Mouse (Mus musculus) layer of hippocampus, postnatal 25 days (tissue): Measurements from ENCODE around the gene Per3. TPM values are rescaled to one million over a fixed set of nuclear protein-coding genes. Genes with fewer than 3 reads are reported as not detected.
A peak's percentile ranks its signal among the peaks of the same experiment; 100 is the strongest.
"Not testable (repeated sequence)": the region's sequence is repeated elsewhere in the genome, so short reads cannot be mapped to it uniquely, and the experiment has no call there.

Experiments
- DNase-seq, 2 experiments: peaks; one replicate each; pipeline ENCODE4 v3.0.0; 2022; ENCODE audit warnings: mixed read lengths in 2 of 2, low spot score in 1 of 2; ENCODE audit errors: extremely low spot score in 1 of 2
- total RNA-seq, 2 experiments: library from RNA; stranded (reverse); gene quantifications; 2 replicates each; pipeline ENCODE4 v1.2.3; 2021

Gene Per3
- total RNA-seq, 2 experiments from 2014 or later, result 26.7 to 26.8 TPM

DNA sequence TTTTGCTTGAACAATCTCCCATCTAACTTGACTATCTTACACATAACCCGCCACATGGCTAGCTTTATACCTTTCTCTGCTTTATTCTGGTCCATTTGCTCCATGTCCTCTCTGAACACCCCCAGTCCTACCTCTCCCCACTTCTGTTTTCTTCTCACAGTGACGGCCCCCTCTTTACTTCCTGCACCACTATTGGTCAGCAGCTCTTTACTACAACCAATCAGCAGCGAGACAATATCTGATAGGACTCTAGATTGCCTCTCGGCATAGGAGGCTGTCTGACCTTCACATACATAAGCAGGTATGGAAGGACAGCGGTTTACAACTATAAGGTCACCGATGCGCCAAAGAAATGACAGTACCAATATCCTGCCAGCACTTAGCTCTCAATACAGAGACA, 7.9 kb downstream of the Per3 start:
- DNase-seq, result no peak

DNA sequence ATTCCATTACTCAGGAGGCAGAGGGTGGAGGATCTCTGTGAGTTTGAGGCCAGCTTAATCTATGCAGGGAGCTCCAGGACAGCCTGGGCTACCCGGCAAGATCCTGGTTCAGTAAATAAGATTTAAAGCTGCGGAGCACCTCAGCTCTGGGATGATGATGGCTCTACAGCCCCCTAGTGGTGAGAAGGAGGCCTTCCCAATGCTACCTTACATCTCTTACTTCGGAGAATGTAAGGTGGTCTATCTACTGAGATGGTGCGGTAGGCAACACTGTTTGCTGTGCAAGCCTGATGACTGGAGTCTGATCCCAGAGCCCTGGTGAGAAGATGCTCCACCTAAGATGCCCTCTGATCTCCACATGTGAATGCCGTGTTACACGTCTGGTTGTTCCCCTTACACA, 17.5 kb downstream of the Per3 start:
- no peak for DNase-seq

DNA sequence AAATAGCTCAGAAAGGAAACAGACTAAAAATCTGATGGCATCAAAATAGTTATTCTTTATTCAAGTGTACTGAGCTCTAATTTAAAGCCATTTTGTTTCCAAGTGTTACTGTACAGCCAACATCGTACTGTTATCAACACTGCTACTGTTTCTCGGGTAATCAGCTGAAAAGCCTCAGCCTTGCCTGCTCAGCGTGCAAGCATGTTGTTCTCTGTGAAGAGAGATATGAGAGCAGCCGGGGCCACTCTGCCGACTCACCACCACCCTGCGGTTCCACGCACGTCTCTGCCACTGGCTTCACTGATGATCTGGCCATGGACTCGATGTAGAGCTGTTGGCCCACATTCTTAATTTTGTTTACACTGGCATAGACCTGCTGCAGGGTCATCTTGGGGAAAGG, 20.3 kb downstream of the Per3 start:
- no peak for DNase-seq

DNA sequence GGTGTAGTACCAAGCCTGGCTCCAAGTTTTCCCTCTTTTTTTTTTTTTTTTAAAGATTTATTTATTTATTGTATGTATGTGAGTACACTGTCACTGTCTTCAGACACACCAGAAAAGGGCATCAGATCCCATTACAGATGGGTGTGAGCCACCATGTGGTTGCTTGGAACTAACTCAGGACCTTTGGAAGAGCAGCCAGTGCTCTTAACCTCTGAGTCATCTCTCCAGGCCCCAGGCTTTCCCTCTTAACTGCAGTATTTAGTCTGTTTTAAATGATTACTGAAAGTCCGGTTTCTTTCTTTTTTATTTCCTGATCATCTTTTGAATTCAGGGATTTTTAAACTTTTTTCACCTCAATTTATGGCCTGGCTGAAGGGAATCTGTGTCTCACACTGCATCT, 27.1 kb downstream of the Per3 start:
- not testable (repeated sequence) for DNase-seq

DNA sequence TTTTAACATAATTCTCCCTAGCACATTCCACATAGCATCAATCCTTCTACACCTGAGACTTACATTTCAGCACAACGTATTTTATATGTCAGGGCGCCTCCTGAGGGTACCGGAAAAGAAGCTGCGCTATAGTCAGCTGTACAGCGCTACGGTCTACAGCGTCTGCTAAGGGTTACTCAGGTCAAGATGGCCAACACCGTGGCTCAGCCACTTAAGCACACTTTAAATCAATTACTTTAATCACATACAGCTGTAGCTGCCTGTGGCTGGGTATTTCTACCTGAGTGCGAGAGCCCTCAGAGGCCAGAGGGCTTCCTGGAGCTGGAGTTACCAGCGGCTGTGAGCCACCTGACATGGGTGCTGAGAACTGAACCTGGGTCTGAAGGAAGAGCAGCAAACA, 28.5 kb downstream of the Per3 start:
- no peak for DNase-seq

DNA sequence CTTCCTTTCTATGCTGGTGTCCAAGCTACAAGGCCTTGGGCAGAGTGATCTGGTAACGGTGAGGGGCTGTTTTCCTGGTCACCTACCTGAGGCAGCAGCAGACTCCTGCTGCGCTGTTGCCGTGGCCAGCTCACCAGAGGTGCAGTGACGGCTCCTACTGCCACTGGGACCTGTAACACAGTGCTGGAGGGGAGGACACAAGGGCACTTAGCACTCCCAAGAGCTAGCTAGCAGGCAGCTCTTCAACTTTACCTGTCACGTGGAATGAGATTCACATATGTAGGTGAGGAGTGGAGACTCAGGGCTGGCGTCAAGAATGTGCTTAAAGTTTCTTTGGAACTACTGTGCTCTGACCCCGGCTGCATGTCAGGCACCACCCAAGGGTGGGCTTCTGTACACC, 34.1 kb downstream of the Per3 start:
- no peak for DNase-seq

DNA sequence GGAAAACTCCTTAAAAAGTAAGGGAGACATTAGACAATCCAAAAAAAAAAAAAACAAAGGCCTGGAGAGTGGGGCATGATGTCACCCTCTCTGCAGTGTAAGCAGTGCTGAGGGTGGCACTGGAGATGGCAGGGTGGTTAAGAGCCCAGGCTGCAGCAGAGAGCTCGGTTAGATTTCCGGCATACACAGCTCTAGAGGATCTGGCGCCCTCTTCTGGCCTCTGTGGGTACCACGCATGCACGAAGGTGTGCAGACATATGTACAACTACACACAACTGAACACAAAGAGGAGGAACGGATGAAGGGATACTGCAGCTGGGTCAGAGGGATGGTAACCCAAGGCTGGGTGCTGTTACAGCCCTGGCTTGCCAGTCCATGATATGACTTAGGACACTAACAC, 37.5 kb downstream of the Per3 start:
- peak; percentile 21 to 65 for DNase-seq

DNA sequence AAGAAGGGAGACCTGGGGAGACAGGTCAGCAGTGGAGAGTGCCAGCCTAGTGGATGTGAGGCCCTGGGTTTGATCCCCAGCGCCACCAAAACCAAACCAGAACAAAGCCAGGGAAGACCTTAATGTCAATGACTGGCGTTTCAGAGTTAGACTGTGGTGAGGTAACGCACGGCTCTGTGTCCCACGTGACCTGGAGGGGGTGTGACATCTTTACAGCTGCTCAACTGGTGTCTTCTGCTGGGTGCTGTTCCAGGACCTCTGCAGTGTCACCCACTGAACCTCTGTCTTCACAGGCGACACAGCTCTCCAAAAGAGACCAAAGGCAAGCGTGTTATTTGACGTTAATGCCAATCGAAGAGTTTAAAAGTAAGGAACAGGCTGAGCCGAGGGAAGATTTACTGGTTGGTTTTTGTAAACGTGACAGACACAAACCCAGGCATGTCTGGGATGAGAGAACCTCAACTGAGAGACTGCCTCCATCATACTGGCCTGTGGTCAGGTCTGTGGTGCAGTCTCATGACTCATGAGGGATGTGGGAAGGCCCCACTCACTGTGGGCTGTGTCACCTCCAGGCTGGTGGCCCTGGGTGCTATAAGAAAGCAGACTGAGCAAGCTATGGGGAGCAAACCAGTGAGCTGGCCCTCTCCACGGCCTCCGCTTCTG, 38.7 kb downstream of the Per3 start:
- DNase-seq, result no peak

DNA sequence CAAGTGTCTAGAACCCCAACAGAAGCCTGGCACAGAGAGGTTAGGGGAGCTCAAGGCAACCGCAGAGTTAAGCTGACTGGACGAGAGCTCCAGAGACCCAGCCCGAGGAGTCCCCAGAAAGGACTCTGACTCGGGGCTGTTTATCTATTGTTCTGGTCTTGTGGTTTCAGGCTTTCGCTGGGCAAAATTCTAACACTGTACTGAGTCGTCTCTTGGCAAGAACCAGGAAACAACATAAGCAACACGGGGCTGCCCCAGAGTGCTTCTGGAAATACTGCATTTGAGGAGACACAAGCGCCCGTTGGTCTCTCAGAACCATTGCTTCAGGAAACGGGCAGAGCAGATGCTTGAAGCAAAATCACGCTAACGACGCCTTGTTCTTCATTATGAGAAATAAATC, 43.1 kb downstream of the Per3 start:
- DNase-seq, result no peak

DNA sequence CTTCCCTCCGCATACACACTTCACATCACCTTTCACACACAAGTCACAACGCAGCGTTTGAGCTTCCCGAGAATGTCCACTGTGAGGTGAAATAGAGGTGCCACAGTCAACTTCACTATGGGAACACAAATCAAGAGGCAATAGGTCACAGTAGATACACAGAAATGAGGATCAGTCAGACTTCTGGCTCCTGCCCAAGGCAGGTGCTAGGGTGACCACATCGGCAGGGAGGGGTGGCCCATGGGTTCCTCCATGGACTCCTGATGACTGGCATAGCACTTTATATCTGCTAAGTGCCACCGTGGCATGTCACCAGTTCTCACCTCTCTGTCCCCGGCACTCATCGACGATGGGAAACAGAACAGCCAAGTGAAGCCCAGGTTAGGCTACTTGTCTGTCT, 45.8 kb downstream of the Per3 start:
- no peak for DNase-seq

DNA sequence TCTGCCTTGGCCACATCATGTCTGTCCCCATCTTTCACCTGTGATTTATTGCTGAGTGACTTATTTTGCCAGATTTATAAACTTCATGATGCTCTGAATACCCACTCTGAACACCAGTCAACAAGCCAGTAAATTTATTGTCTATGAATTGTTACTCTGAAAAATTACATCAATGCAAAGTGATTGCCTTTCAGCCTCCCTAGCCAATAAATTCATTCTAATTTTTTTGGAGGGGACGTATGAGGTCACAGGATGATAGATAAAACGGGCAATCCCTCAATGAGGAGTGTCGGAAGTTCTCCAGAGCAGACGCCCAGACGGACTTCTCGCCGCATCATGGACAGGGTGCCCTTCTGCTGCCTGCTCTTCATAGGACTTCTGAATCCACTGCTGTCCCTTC, 47.7 kb downstream of the Per3 start, which contains the start of gene Uts2:
Uts2 (plus strand) TSS at position 301 of the 400 bp plus-strand sequence.
- no peak for DNase-seq

DNA sequence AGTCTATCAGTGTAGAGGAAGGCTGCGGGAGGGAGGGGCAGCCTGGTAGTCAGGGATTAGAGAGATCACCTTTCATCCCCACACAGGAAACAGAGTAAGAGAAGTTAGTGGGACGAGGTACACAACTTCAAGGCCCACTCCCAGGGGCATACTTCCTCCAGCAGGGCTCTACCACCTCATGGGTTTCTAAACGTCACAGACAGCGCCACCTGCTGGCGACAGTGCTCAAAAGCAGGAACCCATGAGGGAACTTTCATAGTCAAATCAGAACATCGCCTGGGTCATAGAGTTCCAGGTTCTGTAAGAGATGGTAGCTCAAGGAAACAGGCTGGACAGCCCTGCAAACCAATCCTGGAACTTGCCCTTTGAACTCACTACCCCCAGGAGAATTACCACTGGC, 54.3 kb downstream of the Per3 start:
- peak in 1 of 2 experiments; percentile 34 for DNase-seq

DNA sequence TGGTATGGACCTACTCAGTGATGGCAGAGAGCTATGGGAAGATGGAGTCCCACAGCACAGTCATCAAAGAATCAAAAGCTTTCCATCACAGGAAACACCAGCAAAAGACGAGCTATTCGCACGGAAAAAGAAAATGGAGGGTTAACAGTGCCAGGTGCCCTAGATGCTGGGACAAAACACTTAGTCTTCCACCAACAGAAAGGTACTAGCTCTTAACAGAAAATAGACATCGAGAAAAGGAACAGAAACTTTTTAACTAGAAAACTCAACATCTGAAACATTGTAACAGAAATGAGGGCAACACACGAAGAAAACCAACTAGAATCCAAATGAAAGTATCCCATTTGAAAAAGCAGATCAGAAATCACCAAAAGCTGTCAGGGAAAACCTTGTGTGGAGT, 64.3 kb downstream of the Per3 start:
- no peak for DNase-seq

DNA sequence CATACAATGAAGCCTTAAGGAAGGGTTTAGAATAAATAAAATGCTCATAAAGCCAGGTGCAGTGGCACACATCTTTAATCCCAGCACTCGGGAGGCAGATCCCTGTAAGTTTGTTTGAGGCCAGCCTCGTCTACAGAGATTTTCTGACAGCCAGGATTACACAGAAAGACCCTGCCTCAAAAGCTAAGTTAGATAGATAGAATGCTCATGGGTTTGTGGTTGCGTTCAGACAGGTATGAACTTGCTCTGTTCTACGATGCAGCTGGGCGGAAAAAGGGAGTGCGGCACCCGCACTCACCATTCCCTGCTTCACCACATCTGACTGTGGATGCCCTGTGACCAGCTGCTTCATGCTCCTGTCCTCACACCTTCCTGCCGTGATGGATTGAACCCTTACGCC, 65.0 kb downstream of the Per3 start:
- DNase-seq, result no peak

DNA sequence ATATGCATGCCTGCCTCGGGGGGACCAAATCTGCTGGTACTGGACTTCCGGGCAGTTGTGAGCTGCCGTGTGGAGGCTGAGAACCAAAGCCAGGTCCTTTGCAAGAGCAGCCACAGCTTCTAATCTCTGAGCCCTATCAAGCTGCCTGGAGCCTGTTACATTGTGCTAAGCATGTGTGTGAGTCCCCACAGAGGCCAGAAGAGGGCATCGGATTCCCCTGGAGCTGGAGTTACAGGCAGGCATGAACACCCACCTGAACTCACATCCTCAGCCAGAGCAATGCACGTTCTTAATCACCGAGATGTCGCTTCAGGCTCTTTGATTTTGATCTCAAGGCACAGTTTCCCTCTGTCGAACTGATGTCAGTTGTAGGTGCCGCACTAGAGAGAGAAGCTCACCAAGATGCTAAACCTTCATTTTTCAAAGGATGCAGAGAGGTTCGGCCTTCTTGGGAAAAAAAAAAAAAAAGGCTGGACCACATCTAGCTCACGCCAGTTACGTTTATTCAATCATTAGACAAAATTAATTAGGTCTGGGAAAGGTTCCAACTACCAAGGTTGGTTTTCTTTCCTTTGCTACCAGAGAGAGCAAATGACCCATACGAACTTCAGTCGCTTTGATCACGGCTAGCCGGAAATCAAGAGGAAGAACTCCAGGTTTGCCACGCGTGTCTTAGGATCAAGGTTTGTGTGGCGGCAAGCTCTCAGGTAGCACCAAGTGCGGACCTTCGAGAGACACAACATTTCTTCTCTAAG, 66.1 kb downstream of the Per3 start:
- DNase-seq, result no peak

DNA sequence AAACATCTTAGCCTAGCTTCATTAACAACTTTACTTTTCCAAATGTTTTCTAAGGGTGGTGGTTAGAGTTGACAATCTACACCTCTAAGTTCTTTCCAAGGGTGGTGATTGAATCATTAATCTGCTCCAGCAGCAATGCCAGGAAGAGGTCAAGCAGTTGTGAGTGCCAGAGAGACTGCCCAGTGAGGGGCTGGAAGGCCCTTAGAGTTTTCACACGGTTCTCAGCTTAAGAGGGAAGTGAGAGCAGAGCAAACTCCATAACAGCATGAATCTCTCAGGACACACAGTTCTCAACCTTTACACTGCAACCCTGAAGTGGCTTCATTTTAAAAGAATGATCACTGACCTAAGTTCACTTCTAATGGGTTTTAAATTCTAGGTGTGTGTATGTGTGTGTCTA, 69.3 kb downstream of the Per3 start:
- no peak for DNase-seq

DNA sequence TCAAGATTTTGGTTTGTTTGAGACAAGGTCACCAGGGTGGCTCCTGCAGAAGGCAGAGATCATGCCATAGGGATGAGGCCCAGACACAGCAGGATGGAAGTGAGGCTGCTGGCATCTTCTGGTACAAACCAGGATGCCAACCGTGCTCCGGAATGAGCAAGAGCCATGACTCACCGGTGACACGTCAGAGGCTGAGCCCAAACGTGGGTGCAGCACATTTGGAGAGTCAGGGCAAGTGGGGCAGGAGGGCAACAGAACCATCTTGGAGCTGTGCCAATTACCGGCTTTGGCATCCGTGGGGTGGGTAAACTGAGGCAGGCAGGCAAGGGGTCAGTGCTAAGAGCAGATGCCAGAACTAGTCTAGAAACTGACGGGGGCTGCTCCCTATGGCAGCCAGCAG, 71.2 kb downstream of the Per3 start:
- DNase-seq, result no peak

DNA sequence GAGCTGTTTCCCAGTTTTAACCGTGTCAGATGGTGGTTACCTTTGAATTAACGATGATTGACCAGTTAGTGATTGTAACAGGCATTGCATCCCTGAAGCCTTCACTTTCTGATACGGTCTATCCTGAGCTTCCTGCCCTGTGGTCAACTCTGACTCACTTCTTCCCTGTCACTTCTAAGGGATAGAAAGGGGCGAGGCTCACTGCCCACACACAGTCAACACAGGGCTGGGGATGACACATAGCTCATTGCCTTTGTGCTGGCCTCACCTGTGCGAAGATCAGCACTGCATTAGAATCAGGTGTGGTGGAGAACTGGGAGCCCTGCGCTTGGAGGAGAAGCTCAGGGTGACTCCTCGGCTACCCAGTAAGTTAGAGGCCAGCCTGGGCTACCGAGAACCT, 75.5 kb downstream of the Per3 start:
- DNase-seq, result no peak

DNA sequence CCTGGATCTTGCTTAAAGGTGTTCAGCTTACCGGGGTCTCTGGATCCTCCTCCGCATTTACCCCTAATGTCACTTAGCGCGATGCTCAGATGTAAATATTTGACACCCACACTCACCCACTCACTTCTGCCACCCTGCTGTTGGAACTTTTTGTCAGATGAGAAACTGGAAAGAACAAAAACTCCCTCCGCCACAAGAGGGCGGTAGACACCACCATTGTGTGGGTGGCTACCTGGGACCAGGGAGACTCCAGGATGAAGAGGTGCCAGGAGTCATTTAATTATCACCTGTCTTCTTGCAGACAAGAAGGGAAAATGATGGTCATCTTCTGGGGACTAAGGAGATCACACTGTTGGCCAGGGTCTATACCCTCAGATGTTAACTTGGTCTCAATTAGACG, 77.9 kb downstream of the Per3 start:
- peak; percentile 65 to 82 for DNase-seq

DNA sequence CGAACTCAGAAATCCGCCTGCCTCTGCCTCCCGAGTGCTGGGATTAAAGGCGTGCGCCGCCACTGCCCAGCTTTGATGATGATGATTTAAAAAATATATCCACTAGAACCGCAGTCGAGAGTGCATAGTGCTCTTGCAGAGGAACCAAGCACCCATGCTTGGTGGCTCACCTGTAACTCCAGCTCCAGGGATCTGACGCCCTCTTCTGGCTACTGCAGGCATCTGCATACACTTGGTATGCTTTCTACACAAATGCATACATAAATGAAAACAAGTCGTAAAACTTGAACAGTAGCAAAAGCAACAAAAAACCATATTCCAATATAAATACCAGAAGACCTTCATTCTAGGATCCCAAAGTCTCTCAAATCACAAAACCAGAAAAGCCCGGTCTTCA, 78.9 kb downstream of the Per3 start:
- DNase-seq, result no peak

DNA sequence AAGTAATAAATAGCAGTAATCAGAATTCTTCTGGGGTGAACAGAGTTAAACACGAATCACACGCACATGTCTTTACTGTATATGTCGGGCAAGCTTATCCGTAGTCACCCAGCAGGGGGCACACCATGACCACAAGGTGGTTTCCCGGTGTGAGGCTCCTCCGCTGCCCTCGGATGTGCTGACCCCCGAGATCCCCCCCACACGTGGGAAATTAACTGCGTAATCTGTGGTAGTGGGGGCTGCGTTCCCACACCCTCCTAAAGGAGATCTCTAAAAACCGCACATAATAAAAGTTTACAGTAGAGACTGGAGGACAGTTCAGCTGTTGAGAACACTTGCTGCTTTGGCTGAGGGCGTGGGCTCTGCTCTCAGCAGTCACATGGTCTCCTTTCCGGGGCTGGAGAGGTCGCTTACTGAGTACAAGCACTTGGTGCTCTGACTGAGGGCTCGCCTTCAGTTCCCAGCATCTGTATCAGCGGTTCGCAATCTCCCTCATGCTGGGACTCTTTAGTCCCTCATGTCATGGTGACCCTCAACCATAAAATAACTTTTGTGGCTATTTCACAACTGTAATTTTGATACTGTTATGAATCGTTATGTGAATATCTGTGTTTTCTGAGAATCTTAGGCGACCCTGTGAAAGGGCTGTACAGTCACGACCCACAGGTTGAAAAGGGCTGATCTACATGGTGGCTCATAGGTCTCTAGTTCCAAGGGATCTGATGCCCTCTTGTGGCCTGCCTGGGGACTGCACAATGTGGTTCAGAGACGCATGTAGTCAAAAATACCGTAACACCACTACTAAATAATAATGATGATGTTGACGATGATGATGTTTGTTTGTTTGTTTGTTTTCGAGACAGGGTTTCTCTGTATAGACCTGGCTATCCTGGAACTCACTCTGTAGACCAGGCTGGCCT, 79.6 kb downstream of the Per3 start:
- DNase-seq, result peak; percentile 85 to 98
